Mouse (Mus musculus): Measurements from ENCODE around the gene 1110002E22Rik.

DNA sequence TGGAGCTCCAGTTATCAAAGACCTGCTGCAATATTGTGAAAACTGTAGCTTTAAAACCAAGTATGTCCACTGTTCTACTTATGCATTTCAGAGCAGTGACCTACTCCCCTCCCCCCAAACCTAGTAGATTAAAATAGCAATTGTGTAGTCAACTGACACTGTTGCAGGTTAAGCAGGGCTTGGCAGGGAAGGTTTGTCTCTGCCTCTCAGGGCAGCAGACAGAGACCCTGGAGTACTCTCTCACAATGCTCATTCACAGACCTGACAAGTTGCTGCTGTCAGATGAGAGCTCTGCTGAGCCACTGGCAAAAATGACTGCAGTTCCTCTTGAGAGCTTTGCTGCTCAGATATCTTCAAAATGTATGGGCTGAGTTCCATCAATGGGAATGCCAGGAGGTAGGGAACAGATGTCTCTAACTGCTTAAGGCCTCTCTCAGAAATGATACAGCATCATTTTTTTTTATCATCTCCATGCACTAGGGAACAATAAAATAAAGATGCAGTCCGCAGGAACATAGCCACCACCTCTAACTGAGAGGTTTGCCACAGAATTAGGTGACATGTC, 18.3 kb downstream of the 1110002E22Rik start:
- TF ChIP-seq CTCF (IDR thresholded peaks at IDR 0.05; ENCODE audit: insufficient read depth, low read depth, low read length) (no peak), POLR2A (IDR thresholded peaks at IDR 0.05; ENCODE audit: insufficient read depth, low read depth, low read length) (no peak)

All from olfactory bulb, adult 2 months (tissue).